Mouse (Mus musculus): ENCODE results near the gene Ces3b. TPM values are rescaled to one million over a fixed set of nuclear protein-coding genes. Genes with fewer than 3 reads are reported as not detected.

Ces3b gene
- polyA plus RNA-seq, 1 experiment from 2014 or later: not detected

- Histone ChIP-seq H3K36me3 (ENCODE audit: control insufficient read depth, insufficient read depth, low read length) (no peaks in the 10 kb centered on the region), H3K9ac (ENCODE audit: low read length) (no peak overlapping the region), H3K4me2 (ENCODE audit: low read depth, low read length) (no peak overlapping the region), H3K27ac (ENCODE audit: low read length) (no peak overlapping the region), H3K4me3 (replicated peaks; ENCODE audit: low read length) (no peak overlapping the region), H3K9me3 (replicated peaks; ENCODE audit: control insufficient read depth, low read length) (no peaks in the 10 kb centered on the region), H3K27me3 (ENCODE audit: control insufficient read depth, insufficient read depth, low read length) (no peaks in the 10 kb centered on the region), H3K4me1 (ENCODE audit: control insufficient read depth, insufficient read depth, low read length) (no peaks in the 10 kb centered on the region)
- 82% methylated on average over 3 of the region's 3 CpGs for WGBS
- no peak for ATAC-seq (ENCODE audit: insufficient read depth, low FRiP score)
These were observed 20.7 kb downstream of the Ces3b start for GRCm38 (mm10) chr8:105104220-105104619.

- Histone ChIP-seq H3K36me3 (ENCODE audit: control insufficient read depth, insufficient read depth, low read length) (no peaks in the 10 kb centered on the region), H3K4me2 (ENCODE audit: low read depth, low read length) (no peak overlapping the region), H3K4me1 (ENCODE audit: control insufficient read depth, insufficient read depth, low read length) (no peaks in the 10 kb centered on the region), H3K9me3 (replicated peaks; ENCODE audit: control insufficient read depth, low read length) (no peaks in the 10 kb centered on the region), H3K9ac (ENCODE audit: low read length) (no peak overlapping the region), H3K4me3 (replicated peaks; ENCODE audit: low read length) (no peak overlapping the region), H3K27me3 (ENCODE audit: control insufficient read depth, insufficient read depth, low read length) (no peaks in the 10 kb centered on the region), H3K27ac (ENCODE audit: low read length) (no peak overlapping the region)
- ATAC-seq (ENCODE audit: insufficient read depth, low FRiP score): no peak
- WGBS: 78% methylated on average over 9 of the region's 9 CpGs
These were observed 46.3 kb downstream of the Ces3b start for GRCm38 (mm10) chr8:105129864-105130263.

DNA sequence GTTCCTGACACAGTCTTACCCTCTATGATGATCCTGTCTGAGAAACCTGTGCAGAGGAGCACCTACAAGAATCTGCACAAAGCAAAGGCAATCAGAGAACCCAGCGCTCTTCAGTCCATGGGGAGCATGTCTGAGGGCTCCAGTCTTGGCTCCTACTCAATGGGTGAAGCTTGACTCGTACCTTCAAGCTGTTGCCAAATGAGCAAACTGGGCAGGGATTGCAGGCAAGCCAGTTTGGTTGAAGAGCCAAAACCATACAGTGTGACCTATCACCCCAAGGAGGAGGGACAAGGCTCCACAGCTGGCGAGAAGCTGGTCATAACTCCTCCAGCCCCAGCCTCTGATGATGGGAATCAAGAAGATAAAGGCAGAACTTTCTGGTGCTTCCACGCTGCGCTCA lies 48.0 kb downstream of the Ces3b start, which contains the start of gene Ces4a:
Gene Ces4a, plus strand, starts transcription at position 292 of the 400 bp plus-strand sequence.
- Histone ChIP-seq H3K9me3 (replicated peaks; ENCODE audit: control insufficient read depth, low read length) (no peaks in the 10 kb centered on the region), H3K36me3 (ENCODE audit: control insufficient read depth, insufficient read depth, low read length) (no peaks in the 10 kb centered on the region), H3K27me3 (ENCODE audit: control insufficient read depth, insufficient read depth, low read length) (no peaks in the 10 kb centered on the region), H3K4me3 (replicated peaks; ENCODE audit: low read length) (no peak within 1 kb of the TSS), H3K27ac (ENCODE audit: low read length) (no peak within 1 kb of the TSS), H3K9ac (ENCODE audit: low read length) (no peak within 1 kb of the TSS), H3K4me2 (ENCODE audit: low read depth, low read length) (no peak within 1 kb of the TSS), H3K4me1 (ENCODE audit: control insufficient read depth, insufficient read depth, low read length) (no peaks in the 10 kb centered on the region)
- WGBS: 85% methylated on average over 5 of the region's 5 CpGs
- no peak for ATAC-seq (ENCODE audit: insufficient read depth, low FRiP score)

DNA sequence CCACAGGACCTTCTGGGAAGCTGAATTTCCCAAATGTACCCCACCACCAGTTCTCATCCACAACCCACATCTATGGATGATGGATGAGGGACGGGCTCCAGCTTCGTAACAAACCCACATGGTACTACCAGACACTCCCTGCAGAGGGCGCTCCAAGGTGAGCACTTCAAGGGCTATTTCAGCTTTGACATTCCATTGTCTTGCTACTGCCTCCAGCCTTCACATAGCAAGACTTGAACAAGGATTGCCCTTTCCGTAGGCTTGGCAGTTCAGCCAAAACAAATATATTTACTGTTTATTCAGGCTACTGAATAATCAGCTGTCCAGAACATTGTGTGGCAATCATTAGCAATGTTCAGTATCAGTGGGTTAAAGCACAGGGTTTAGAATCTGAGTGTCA lies 54.9 kb downstream of the Ces3b start:
- no peaks in the 10 kb centered on the region for H3K4me1 ChIP-seq (ENCODE audit: control insufficient read depth, insufficient read depth, low read length)
- H3K27me3 ChIP-seq (ENCODE audit: control insufficient read depth, insufficient read depth, low read length): no peaks in the 10 kb centered on the region
- no peak for ATAC-seq (ENCODE audit: insufficient read depth, low FRiP score)
- 26% methylated on average over 4 of the region's 4 CpGs for WGBS
- no peak overlapping the region for H3K9ac ChIP-seq (ENCODE audit: low read length)
- no peaks in the 10 kb centered on the region for H3K36me3 ChIP-seq (ENCODE audit: control insufficient read depth, insufficient read depth, low read length)
- no peak overlapping the region for H3K27ac ChIP-seq (ENCODE audit: low read length)
- H3K9me3 ChIP-seq (replicated peaks; ENCODE audit: control insufficient read depth, low read length): no peaks in the 10 kb centered on the region
- H3K4me2 ChIP-seq (ENCODE audit: low read depth, low read length): no peak overlapping the region
- no peak overlapping the region for H3K4me3 ChIP-seq (replicated peaks; ENCODE audit: low read length)

DNA sequence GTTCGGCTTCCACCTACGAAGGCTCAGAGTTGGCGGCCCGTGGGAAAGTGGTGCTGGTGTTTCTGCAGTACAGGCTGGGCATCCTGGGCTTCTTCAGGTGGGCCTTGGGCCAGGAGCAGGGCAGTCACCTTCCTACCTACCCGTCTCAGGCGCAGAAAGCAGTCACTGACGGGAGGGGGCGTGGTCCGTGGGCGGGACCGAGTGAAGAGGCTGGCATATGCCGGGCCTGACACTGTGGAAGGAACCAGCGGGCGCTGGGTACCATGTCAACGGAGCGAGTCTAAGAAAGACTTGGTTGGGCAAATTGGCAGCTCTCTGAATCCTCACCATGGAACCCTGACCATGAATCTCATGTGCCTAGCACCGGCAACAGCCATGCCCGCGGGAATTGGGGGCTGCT lies 58.8 kb downstream of the Ces3b start:
- no peak overlapping the region for H3K4me3 ChIP-seq (replicated peaks; ENCODE audit: low read length)
- H3K9ac ChIP-seq (ENCODE audit: low read length): no peak overlapping the region
- no peaks in the 10 kb centered on the region for H3K36me3 ChIP-seq (ENCODE audit: control insufficient read depth, insufficient read depth, low read length)
- no peaks in the 10 kb centered on the region for H3K4me1 ChIP-seq (ENCODE audit: control insufficient read depth, insufficient read depth, low read length)
- WGBS: 30% methylated on average over 19 of the region's 19 CpGs
- no peak overlapping the region for H3K27ac ChIP-seq (ENCODE audit: low read length)
- peak overlapping the region; percentile 9; the same call in 1 of the 2 replicates for H3K4me2 ChIP-seq (ENCODE audit: low read depth, low read length)
- H3K27me3 ChIP-seq (ENCODE audit: control insufficient read depth, insufficient read depth, low read length): no peaks in the 10 kb centered on the region
- H3K9me3 ChIP-seq (replicated peaks; ENCODE audit: control insufficient read depth, low read length): no peaks in the 10 kb centered on the region
- no peak for ATAC-seq (ENCODE audit: insufficient read depth, low FRiP score)

Other genes starting within 250 kb of the Ces3b start
- 1.4 and 2.2 TPM in 2 replicates for gene Ces2c, start 236.7 kb upstream of the Ces3b start, polyA plus RNA-seq (2015; fragmentation: Nextera tagmentation; extraction: Ambion mirVana)
- 5.6 and 7.9 TPM in 2 replicates for gene Ces2e, start 157.5 kb upstream of the Ces3b start, polyA plus RNA-seq (2015; fragmentation: Nextera tagmentation; extraction: Ambion mirVana)
- gene Ces2f, start 136.4 kb upstream of the Ces3b start, polyA plus RNA-seq (2015; fragmentation: Nextera tagmentation; extraction: Ambion mirVana): 0.53 and 0.69 TPM in 2 replicates
- 12.8 and 18.7 TPM in 2 replicates for gene Ces2g, start 122.0 kb upstream of the Ces3b start, polyA plus RNA-seq (2015; fragmentation: Nextera tagmentation; extraction: Ambion mirVana)
- gene Ces2h, start 82.9 kb upstream of the Ces3b start, polyA plus RNA-seq (2015; fragmentation: Nextera tagmentation; extraction: Ambion mirVana): not detected in 2 replicates
- gene Ces3a, start 35.2 kb upstream of the Ces3b start, polyA plus RNA-seq (2015; fragmentation: Nextera tagmentation; extraction: Ambion mirVana): not detected in 2 replicates
- gene Ces4a, start 48.0 kb downstream of the Ces3b start, polyA plus RNA-seq (2015; fragmentation: Nextera tagmentation; extraction: Ambion mirVana): not detected in 2 replicates
- gene Cbfb, start 86.9 kb downstream of the Ces3b start, polyA plus RNA-seq (2015; fragmentation: Nextera tagmentation; extraction: Ambion mirVana): 41.8 and 46.1 TPM in 2 replicates
- gene D230025D16Rik, start 141.4 kb downstream of the Ces3b start, polyA plus RNA-seq (2015; fragmentation: Nextera tagmentation; extraction: Ambion mirVana): 29.1 and 30.1 TPM in 2 replicates
- 21.4 and 21.6 TPM in 2 replicates for gene B3gnt9, start 171.4 kb downstream of the Ces3b start, polyA plus RNA-seq (2015; fragmentation: Nextera tagmentation; extraction: Ambion mirVana)
- gene Tradd, start 180.9 kb downstream of the Ces3b start, polyA plus RNA-seq (2015; fragmentation: Nextera tagmentation; extraction: Ambion mirVana): 32.9 and 36.1 TPM in 2 replicates
- 3.4 and 4.7 TPM in 2 replicates for gene Fbxl8, start 180.9 kb downstream of the Ces3b start, polyA plus RNA-seq (2015; fragmentation: Nextera tagmentation; extraction: Ambion mirVana)
- not detected in 2 replicates for gene Hsf4, start 186.0 kb downstream of the Ces3b start, polyA plus RNA-seq (2015; fragmentation: Nextera tagmentation; extraction: Ambion mirVana)
- gene Nol3, start 192.4 kb downstream of the Ces3b start, polyA plus RNA-seq (2015; fragmentation: Nextera tagmentation; extraction: Ambion mirVana): 1.3 and 2.3 TPM in 2 replicates
- gene 4931428F04Rik, start 206.1 kb downstream of the Ces3b start, polyA plus RNA-seq (2015; fragmentation: Nextera tagmentation; extraction: Ambion mirVana): 8.0 and 9.2 TPM in 2 replicates
- 8.7 and 11.9 TPM in 2 replicates for gene Exoc3l, start 212.3 kb downstream of the Ces3b start, polyA plus RNA-seq (2015; fragmentation: Nextera tagmentation; extraction: Ambion mirVana)
- gene E2f4, start 213.9 kb downstream of the Ces3b start, polyA plus RNA-seq (2015; fragmentation: Nextera tagmentation; extraction: Ambion mirVana): 72.0 and 74.0 TPM in 2 replicates
- 18.9 and 19.4 TPM in 2 replicates for gene Elmo3, start 221.8 kb downstream of the Ces3b start, polyA plus RNA-seq (2015; fragmentation: Nextera tagmentation; extraction: Ambion mirVana)
- gene Lrrc29, start 242.5 kb downstream of the Ces3b start, polyA plus RNA-seq (2015; fragmentation: Nextera tagmentation; extraction: Ambion mirVana): 2.1 and 2.4 TPM in 2 replicates
- 124 and 131 TPM in 2 replicates for gene Tmem208, start 242.6 kb downstream of the Ces3b start, polyA plus RNA-seq (2015; fragmentation: Nextera tagmentation; extraction: Ambion mirVana)

Data from stomach, embryonic 16.5 days (tissue).